Mouse (Mus musculus) heart, embryonic 16.5 days (tissue): ENCODE data around the gene Dkc1. TPM values are rescaled to one million over a fixed set of nuclear protein-coding genes. Genes with fewer than 3 reads are reported as not detected.

Experiments
- ATAC-seq: fragments of 200-750 bp; cut with Nextera tagmentation; replicated peaks from 2 replicates; pipeline ENCODE4 v1.8.0; 2017; ENCODE audit warnings: moderate number of reproducible peaks; ENCODE audit not compliant: insufficient read depth, low FRiP score; ENCODE audit errors: extremely low read depth
- H3K27ac ChIP-seq: fragments of 300-500 bp; sonication (generic); 2 replicates; pipeline ENCODE4 v1.5.1; 2014; ENCODE audit warnings: mild to moderate bottlenecking, low read length, control low read depth, moderate library complexity
- H3K27me3 ChIP-seq: fragments of 300-500 bp; sonication (generic); 2 replicates; pipeline ENCODE4 v1.6.1; 2014; ENCODE audit warnings: low read length, mixed read lengths; ENCODE audit not compliant: control insufficient read depth, insufficient read depth
- H3K36me3 ChIP-seq: fragments of 300-500 bp; sonication (generic); 2 replicates; pipeline ENCODE4 v1.6.1; 2014; ENCODE audit not compliant: control insufficient read depth, insufficient read depth
- H3K4me1 ChIP-seq: fragments of 300-500 bp; sonication (generic); 2 replicates; pipeline ENCODE4 v1.6.1; 2014; ENCODE audit warnings: low read length, mixed read lengths; ENCODE audit not compliant: control insufficient read depth, insufficient read depth
- H3K4me2 ChIP-seq: fragments of 300-500 bp; sonication (generic); 2 replicates; pipeline ENCODE4 v1.6.1; 2014; ENCODE audit warnings: low read depth, mild to moderate bottlenecking, control low read depth, low read length
- H3K4me3 ChIP-seq: fragments of 300-500 bp; sonication (generic); 2 replicates; pipeline ENCODE4 v1.5.1; 2014; ENCODE audit warnings: mild to moderate bottlenecking, control low read depth, low read length
- H3K9ac ChIP-seq: fragments of 300-500 bp; sonication (generic); 2 replicates; pipeline ENCODE4 v1.6.1; 2014; ENCODE audit warnings: low read length, control low read depth
- H3K9me3 ChIP-seq: fragments of 300-500 bp; sonication (generic); replicated peaks from 2 replicates; pipeline ENCODE4 v1.6.1; 2016; ENCODE audit warnings: low read length; ENCODE audit not compliant: control insufficient read depth
- WGBS: fragments of 180-500 bp; shearing (Covaris S2); extraction: QIAGEN DNeasy Blood & Tissue Kit; methylation state at CpG from one replicate; pipeline ENCODE4 v1.1.7; 2014; 5-methylcytosine and 5-hydroxymethylcytosine counted together
- polyA plus RNA-seq: library from polyadenylated mRNA; unstranded; fragments of >200 nt; fragmentation: Nextera tagmentation; extraction: Ambion mirVana; gene quantifications from 2 replicates; pipeline ENCODE4 v1.2.1, GENCODE M21; 2015

The Dkc1 gene
- polyA plus RNA-seq, result 68.9 and 82.9 TPM in 2 replicates

DNA sequence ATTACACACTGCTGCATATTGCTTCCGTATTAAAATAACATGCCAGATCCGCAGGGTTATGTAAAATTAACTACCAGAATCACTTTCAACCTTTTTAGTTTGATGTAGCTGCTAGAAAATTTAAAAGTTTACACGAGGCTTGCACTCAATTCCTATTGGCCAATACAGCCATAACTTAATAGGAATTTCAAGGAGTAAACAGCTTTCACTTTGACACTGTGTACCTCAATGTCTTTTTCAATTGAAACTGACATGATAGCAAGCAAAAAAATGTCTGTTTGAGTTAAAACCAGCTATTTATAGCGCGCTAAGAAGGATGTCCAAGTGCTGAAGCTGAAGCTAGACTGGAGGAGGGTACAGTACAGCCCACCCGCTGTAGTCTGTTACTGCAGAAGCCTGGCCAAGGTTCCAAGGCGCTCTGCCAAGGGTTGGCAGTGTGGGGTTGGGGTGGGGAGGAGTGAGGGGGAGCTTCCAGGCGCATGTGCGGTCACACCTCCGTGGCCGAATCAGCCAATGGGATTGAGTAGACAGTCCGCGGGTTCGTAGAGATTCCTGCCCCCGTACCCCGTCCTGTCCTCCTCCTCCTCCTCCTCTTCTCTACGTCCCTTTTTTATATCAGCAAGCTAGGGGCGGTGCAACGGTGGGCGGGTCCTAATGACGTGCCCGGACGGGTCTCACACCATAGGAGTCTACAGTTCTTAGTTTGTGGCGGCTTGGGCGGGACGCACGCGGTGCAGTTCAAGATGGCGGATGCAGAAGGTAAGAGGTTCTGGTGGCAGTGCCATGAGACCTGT is at the start of gene Dkc1:
Gene Dkc1, plus strand, starts transcription at position 486 of the 794 bp plus-strand sequence.
- Histone ChIP-seq H3K4me1 (no peaks in the 10 kb centered on the region), H3K4me3 (peak within 1 kb of the TSS; percentile 73), H3K9ac (peak within 1 kb of the TSS; percentile 78), H3K36me3 (peaks cover 5% of the 10 kb centered on the region; the same call in 1 of the 2 replicates), H3K4me2 (peak within 1 kb of the TSS; percentile 73), H3K27ac (peak within 1 kb of the TSS; percentile 83), H3K9me3 (no peaks in the 10 kb centered on the region), H3K27me3 (no peaks in the 10 kb centered on the region)
- peak; percentile 98 for ATAC-seq
- 10% methylated on average over 29 of the region's 29 CpGs for WGBS

DNA sequence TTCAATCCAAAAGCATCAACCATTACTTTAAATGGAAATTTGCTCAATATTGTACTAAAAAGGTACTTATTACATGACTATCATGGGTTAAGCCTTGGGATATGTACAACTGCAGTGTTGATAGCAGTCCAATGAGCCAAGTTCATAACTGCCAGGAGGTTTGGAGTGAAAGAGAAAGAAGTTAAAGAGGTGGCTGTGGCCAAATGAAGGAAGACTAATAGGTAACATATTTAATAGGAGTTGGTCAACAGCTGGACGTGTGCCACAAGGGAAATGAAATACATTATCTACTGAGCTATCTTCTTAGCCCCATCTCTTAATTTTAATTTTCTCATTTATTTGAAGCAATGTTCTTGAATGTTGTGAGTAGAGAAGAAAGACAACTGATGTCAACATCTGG is 49.7 kb upstream of the Dkc1 start:
- H3K4me1 ChIP-seq, result no peaks in the 10 kb centered on the region
- no peaks in the 10 kb centered on the region for H3K36me3 ChIP-seq
- ATAC-seq, result no peak
- H3K27me3 ChIP-seq, result no peaks in the 10 kb centered on the region
- no peak overlapping the region; the same call in 1 of the 2 replicates for H3K27ac ChIP-seq
- WGBS, result 58% methylated on average over 1 of the region's 1 CpGs
- H3K4me3 ChIP-seq, result no peak overlapping the region
- H3K9ac ChIP-seq, result no peak overlapping the region
- H3K4me2 ChIP-seq, result no peak overlapping the region
- no peaks in the 10 kb centered on the region for H3K9me3 ChIP-seq

DNA sequence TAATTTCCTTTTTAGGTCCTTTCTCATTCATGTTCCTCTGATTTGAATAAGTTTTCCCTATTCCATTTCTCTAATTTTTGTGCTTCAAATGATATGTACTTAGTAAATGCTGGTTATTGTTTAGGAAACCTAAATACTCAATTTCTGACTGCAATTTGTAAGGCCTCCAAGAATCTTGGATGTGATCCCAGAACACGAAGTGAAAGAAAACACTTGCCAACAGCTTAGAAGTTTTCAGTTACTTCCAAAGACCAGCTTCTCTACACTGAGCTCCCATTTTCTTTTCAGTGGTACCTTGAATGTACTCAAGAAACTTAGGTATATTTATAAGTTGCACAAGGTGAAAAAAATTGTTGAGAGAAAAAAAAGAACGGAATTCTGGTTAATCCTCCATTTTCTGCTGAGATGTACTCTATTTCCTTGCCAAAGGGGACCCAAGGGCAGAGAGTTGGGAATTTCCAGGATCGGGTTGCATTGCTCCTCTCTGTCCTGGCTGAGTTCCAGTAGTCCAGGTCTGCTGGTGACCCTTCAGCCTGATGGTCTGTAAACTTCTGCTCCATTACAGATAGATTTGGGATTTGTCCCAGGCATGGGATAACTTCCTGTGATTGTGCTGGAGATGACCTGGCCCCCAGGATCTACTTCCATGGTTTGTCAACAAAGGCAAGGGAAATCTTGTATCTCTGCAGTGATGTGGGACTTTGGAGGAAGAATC is 48.6 kb upstream of the Dkc1 start:
- no peaks in the 10 kb centered on the region for H3K4me1 ChIP-seq
- no peak overlapping the region for H3K4me3 ChIP-seq
- peak; percentile 49; the same call in 1 of the 2 replicates for ATAC-seq
- WGBS, result 32% methylated on average over 3 of the region's 3 CpGs
- peak overlapping the region; percentile 46; the same call in 1 of the 2 replicates for H3K27ac ChIP-seq
- no peak overlapping the region for H3K9ac ChIP-seq
- no peaks in the 10 kb centered on the region for H3K36me3 ChIP-seq
- H3K9me3 ChIP-seq, result no peaks in the 10 kb centered on the region
- no peaks in the 10 kb centered on the region for H3K27me3 ChIP-seq
- H3K4me2 ChIP-seq, result no peak overlapping the region

GRCm38 (mm10) chrX:75056120-75056775 is 39.4 kb upstream of the Dkc1 start:
- Histone ChIP-seq H3K9ac (no peak overlapping the region), H3K4me3 (no peak overlapping the region), H3K27ac (no peak overlapping the region), H3K4me1 (no peaks in the 10 kb centered on the region), H3K9me3 (no peaks in the 10 kb centered on the region), H3K27me3 (no peaks in the 10 kb centered on the region), H3K36me3 (no peaks in the 10 kb centered on the region), H3K4me2 (no peak overlapping the region)
- 74% methylated on average over 2 of the region's 2 CpGs for WGBS
- no peak for ATAC-seq

DNA sequence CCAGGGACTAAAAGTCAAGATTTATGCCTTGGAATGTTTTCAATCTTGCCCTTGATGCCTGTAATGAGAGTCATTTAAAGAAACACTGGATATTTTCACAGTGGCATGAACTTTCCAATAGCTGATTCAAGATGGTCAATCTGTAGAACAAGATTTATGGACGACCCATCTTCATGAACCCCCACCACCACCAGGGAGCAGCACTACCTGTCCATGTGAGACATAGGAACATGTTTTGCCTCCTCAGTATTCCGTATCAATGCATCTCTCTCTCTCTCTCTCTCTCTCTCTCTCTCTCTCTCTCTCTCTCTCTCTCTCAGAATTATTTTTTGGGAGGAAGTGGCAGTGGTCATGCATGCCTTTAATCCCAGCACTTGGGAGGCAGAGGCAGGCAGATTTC is 13.3 kb upstream of the Dkc1 start:
- no peak overlapping the region for H3K9ac ChIP-seq
- H3K4me2 ChIP-seq, result no peak overlapping the region
- H3K9me3 ChIP-seq, result no peaks in the 10 kb centered on the region
- no peaks in the 10 kb centered on the region for H3K4me1 ChIP-seq
- no peak overlapping the region for H3K4me3 ChIP-seq
- H3K27ac ChIP-seq, result no peak overlapping the region
- ATAC-seq, result no peak
- H3K27me3 ChIP-seq, result no peaks in the 10 kb centered on the region
- H3K36me3 ChIP-seq, result no peaks in the 10 kb centered on the region
- 65% methylated on average over 2 of the region's 2 CpGs for WGBS

GRCm38 (mm10) chrX:75083982-75084773 is 11.5 kb upstream of the Dkc1 start:
- Histone ChIP-seq H3K9ac (peak overlapping the region; percentile 57), H3K27ac (peak overlapping the region; percentile 38), H3K4me2 (peak overlapping the region; percentile 63), H3K4me3 (peak overlapping the region; percentile 59), H3K27me3 (no peaks in the 10 kb centered on the region), H3K9me3 (no peaks in the 10 kb centered on the region), H3K36me3 (no peaks in the 10 kb centered on the region), H3K4me1 (no peaks in the 10 kb centered on the region)
- peak; percentile 78 for ATAC-seq
- whole genome bisulfite sequencing, result 17% methylated on average over 26 of the region's 26 CpGs

DNA sequence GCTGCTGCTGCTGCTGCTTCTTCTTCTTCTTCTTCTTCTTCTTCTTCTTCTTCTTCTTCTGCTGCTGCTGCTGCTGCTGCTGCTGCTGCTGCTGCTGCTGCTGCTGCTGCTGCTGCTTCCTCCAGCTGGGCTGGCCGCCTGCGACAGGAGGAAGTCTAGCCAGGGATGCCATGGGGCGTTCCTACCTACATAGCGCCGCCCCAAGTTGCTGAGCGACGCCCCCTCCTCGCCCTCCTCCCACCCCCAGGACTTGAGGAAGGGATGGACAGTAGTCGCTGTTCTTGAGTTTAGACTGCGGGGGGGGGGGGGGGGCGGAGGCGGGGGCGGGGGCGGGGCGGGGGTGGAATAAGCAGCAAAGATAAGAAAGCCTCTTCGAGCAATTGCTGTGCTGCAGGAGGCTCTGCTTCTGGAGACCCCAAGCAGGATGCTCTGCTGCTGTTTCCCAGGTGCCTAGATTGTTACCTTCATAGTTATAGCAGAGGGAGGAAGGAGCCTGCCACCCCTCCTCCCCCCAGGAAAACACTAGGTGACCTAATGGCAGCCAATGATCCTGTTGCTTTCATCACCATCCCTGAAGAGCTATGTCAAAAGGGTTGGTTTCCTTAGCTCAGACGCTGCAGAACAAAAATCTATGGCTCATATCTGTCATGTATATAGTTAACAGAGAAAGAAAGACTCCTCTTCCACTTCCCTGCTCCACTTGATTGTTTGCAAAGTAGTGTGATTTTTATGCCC is 10.7 kb upstream of the Dkc1 start, which contains the start of gene Gab3:
Gene Gab3, minus strand, starts transcription at position 685 of the 735 bp plus-strand sequence.
- H3K27ac ChIP-seq, result peak within 1 kb of the TSS; percentile 38
- no peaks in the 10 kb centered on the region for H3K4me1 ChIP-seq
- 10% methylated on average over 12 of the region's 17 CpGs for WGBS
- H3K4me2 ChIP-seq, result peak within 1 kb of the TSS; percentile 63
- no peaks in the 10 kb centered on the region for H3K27me3 ChIP-seq
- H3K36me3 ChIP-seq, result no peaks in the 10 kb centered on the region
- peak within 1 kb of the TSS; percentile 59 for H3K4me3 ChIP-seq
- peak; percentile 94 for ATAC-seq
- no peaks in the 10 kb centered on the region for H3K9me3 ChIP-seq
- peak within 1 kb of the TSS; percentile 57 for H3K9ac ChIP-seq

GRCm38 (mm10) chrX:75085654-75086053 is 10.0 kb upstream of the Dkc1 start:
- ATAC-seq, result no peak
- Histone ChIP-seq H3K9me3 (no peaks in the 10 kb centered on the region), H3K27me3 (no peaks in the 10 kb centered on the region), H3K36me3 (no peaks in the 10 kb centered on the region), H3K4me1 (no peaks in the 10 kb centered on the region), H3K9ac (no peak overlapping the region), H3K4me2 (no peak overlapping the region), H3K27ac (no peak overlapping the region), H3K4me3 (no peak overlapping the region)
- WGBS, result 21% methylated on average over 1 of the region's 1 CpGs
